Mouse (Mus musculus): ENCODE measurements at regions not wholly inside any gene's neighbourhood (a gene's known extent, or its start where the extent isn't known, plus 50 kb on each side); places are given as distances from the start of the nearest gene placed in this dataset.

GRCm38 (mm10) chr2:57175219-57175618, 51.4 kb upstream of the Nr4a2 start:
- TF ChIP-seq CTCF (conservative IDR thresholded peaks at IDR 0.05; ENCODE audit: low read length) (no peak), POU5F1 (IDR thresholded peaks at IDR 0.05; ENCODE audit: borderline replicate concordance, low read length) (no peak), NANOG (IDR thresholded peaks at IDR 0.05; ENCODE audit: borderline replicate concordance, low read length) (no peak)

Data from E14TG2a.4 (cell line).